Mouse (Mus musculus): ENCODE data around the gene 1110059E24Rik.

The 1110059E24Rik gene

GRCm38 (mm10) chr19:21571223-21571980, 81.4 kb downstream of the 1110059E24Rik start:
- DNase-seq: peak; percentile 79

DNA sequence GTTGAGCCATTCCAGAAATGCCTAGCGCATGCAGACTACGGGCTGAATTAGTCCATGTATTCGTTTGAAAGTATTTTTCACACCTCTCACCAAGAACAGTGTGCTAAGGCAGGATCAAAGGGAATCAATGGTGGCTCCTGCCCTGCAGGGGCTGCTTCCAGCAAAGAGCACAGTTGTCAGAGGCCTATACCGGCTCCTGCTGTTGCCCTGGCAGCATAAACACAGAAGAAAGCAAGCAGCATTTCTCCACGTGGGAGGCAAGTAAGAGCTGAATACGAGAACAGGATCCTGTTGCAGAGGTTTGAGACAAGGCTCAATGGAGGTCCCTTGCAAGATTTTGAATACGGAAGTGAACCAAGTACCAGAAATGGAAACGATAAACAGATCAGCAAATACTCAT, 82.0 kb downstream of the 1110059E24Rik start:
- DNase-seq: peak; percentile 21

DNA sequence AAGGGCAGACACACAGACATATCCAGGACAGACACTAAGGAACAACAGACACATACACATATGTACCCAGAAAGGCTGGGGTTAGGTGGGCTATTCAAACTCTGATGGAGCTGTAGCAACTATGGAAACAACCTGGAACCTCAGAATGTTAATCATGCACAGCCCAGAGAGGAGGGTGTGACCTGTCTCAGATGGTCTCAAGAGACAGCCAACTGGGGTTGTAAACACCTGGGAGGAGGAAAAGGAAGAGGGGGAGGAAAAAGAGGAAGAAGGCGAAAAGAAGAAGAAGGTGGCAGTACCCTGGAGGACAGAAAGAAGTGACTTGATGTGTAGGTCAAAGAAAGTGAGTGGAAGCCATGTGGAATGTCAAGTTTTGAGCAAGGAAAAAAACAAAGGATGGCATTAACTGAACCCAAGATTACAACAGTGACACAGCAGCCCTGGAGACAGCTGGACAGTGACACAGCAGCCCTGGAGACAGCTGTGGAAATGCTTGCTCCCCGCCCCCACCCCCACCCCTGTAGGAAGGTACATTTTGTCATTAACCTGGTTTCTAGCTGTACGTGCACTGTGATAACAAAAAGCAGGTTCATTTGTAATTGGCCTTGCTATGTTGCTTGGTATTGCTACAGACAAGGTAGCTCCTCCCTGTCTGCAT, 84.1 kb downstream of the 1110059E24Rik start:
- no peak for DNase-seq

DNA sequence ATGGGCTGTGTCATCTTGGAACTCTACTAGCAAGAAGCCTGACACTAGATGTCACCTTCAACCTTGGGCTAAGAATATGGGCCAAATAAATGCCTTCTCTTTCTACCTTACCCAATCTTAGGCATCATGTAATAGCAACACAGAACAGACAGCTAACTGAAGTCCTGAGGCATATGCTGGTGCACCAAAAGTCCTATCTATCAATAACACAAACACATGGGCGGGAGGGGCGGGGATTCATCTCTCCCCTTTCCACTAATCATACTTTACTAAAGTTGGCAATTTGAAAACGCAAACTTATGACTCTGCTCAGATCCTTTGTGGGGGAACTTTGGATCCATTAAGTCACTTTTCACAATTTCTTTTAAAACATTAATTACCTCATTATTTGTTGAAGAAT, 84.8 kb downstream of the 1110059E24Rik start:
- DNase-seq: no peak

GRCm38 (mm10) chr19:21566484-21566883, 86.3 kb downstream of the 1110059E24Rik start:
- DNase-seq: no peak

GRCm38 (mm10) chr19:21564461-21564797, 88.3 kb downstream of the 1110059E24Rik start:
- no peak for DNase-seq

- DNase-seq: peak; percentile 85
Measured at GRCm38 (mm10) chr19:21563789-21564460, 88.9 kb downstream of the 1110059E24Rik start.

GRCm38 (mm10) chr19:21562996-21563395, 89.8 kb downstream of the 1110059E24Rik start:
- no peak for DNase-seq

- DNase-seq: no peak
Measured at GRCm38 (mm10) chr19:21552801-21553200, 100.0 kb downstream of the 1110059E24Rik start.

- no peak for DNase-seq
Measured at GRCm38 (mm10) chr19:21551921-21552536, 100.7 kb downstream of the 1110059E24Rik start.

DNA sequence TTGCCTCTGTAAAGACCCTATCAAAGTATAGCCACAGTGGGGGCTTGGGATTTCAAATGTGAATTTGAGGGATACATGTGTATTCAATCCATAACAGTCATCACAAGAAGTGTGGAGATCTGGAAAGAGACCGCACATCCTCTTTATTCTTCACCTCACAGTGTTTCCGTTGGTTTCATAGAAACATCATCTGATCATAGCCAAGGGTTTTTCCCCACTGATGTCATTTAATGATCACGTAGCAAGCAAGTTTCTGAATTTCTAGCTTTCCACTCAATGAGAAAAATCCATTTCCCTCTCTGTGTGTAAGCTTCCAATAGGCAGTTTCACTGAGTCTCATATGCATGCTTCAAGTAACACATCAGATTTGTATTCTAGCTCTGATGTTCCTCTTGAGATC, 103.1 kb downstream of the 1110059E24Rik start:
- DNase-seq: no peak

DNA sequence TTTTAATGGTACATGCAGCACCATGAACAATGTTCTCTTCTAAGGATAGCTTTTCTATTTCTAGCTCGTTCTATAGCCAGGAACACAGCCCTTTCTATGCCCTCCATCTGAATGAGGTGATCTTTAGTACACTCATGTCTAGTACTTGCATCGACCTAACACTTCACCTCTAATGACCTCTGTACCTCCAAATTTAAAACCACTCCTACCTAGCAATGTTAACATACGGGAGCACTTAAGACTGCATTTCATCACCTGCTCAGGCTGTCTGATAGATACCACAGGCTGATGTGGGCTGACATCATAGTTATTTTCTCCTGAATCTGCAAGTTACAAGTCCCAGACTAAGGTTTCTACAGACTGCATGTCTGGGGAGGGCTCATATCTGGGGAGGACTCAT, 103.8 kb downstream of the 1110059E24Rik start:
- no peak for DNase-seq

DNA sequence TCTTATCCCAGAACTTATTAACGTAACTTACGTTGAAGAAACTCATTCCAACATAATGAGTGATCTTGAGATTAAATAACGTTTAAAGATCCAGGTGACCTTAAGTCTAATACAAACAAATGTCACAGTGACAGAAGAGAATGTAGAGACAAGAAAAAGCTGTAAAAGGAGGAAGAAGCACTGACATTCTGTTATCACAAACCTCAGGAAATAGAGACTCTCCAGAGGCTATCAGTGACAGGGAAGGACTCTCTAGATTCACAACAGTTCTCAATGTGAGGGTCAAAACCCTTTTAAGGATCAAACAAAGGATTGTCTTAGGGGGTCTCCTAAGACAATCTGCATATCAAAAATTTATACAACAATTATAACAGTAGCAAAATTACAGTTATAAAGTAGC, 115.7 kb downstream of the 1110059E24Rik start:
- no peak for DNase-seq

All from right cerebral cortex, adult 18-20 months (tissue).